Mouse (Mus musculus): ENCODE results near the gene Prokr1.
A peak's percentile ranks its signal among the peaks of the same experiment; 100 is the strongest.
"Not testable (repeated sequence)": the region's sequence is repeated elsewhere in the genome, so short reads cannot be mapped to it uniquely, and the experiment has no call there.

Prokr1 gene

DNA sequence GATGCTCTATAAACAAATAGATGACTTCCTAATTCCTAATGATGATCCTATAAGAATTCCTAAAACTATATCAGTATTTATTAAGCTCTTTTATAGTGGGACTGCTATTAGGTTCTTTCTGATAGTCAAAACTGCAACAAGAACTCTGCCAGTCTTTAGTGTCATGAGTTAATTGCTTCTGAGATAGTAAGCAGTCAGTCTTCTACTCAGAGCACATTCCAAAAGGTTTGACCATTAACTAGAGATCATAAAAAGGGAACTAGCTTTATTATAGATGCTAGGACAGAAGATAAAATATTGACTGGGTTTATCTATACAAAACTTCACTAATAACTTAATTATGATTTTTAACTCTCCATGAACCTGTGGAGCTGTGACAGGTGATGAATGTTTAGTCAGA is 18.7 kb downstream of the Prokr1 start:
- not testable (repeated sequence) for DNase-seq (ENCODE audit: low spot score in 2 of 2)

- DNase-seq (ENCODE audit: low spot score in 2 of 2), result no peak
Observed at GRCm38 (mm10) chr6:87567686-87568593, 22.6 kb downstream of the Prokr1 start.

- no peak for DNase-seq (ENCODE audit: low spot score in 2 of 2)
Observed at GRCm38 (mm10) chr6:87565166-87565565, 25.4 kb downstream of the Prokr1 start.

DNA sequence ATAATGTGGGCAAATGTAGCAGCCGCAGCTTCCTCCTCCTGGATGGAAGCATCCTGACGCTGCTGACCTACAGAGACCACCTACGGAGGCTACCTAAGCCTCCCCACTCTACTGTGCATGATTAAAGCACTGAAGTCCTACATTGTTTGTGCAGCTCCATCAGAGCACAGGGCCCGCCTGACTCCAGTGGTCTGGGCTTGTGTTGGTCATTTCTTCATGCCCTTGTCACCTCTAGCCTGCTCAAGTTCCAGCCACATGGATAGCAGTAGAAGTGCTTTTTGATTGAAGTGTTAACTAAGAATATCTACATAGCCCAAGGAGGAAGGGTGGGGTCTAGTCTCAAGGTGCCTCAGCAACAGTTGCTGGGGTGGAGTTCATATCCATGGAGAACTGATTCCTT is 26.2 kb downstream of the Prokr1 start:
- no peak for DNase-seq (ENCODE audit: low spot score in 2 of 2)

GRCm38 (mm10) chr6:87553724-87554123 is 36.8 kb downstream of the Prokr1 start:
- DNase-seq (ENCODE audit: low spot score in 2 of 2), result no peak

- peak; percentile 38 to 58 for DNase-seq (ENCODE audit: low spot score in 2 of 2)
Observed at GRCm38 (mm10) chr6:87552054-87552807, 38.3 kb downstream of the Prokr1 start.

DNA sequence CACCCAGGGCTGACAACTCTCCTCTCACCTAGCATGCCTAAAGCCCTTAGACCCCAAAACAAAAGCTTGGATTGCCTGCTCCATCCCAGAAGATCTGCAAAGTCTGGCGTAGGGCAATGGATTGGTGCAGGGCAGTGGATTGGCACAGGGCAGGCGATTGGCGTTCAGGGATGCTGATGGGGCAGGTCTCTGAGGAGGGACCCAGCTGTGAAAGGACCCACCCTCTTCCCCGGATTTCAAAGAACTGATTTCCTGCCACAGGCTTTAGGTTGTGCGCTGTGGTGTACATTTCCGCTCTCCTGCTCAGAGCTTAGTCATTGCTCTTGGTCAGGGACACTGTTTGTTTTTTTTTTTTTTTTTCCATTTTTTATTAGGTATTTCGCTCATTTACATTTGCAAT is 42.7 kb downstream of the Prokr1 start:
- DNase-seq (ENCODE audit: low spot score in 2 of 2), result no peak

GRCm38 (mm10) chr6:87547431-87547830 is 43.1 kb downstream of the Prokr1 start:
- DNase-seq (ENCODE audit: low spot score in 2 of 2), result no peak

DNA sequence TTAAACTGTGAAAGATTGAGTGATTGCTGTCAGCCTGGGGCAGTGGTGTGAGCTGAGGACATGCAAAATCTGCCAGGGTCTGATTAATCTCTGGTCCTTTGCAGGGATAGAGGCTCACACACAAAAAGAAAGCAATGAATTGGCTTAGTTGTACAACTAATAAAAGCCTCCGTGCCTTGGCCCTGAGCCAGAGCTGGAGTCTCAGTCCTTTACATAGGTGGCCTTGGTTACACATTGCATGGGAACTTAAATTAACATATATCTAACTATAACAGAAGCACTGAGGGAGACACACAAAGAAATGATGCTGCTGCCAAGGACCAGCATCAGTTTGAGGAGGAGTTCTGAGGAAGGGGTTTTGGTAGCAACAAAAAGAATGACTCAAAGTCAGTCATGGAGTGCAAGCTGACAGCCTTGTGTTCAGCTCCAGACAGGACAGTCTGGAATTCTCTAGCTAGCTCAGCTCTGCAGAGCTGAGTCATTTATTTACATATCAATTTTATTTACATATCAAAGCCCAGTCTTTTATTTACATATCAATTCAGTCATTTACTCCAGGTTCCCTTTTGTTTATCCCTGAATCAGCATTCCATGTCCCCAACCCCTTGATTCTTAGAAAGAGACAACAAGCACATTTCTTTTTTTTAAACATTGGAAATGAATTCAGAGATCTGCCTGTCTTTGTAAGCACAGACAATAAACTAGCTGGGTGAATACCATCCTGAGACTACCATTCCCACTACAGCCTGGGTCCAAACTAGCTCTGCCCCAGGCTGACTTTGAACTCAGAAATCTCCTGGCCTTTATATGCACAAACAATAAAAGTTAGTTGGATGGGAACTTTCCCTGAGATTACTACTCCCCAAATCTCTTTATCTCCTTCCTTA is 45.0 kb downstream of the Prokr1 start:
- DNase-seq (ENCODE audit: low spot score in 2 of 2), result no peak

- peak; percentile 35 to 64 for DNase-seq (ENCODE audit: low spot score in 2 of 2)
Observed at GRCm38 (mm10) chr6:87542027-87542426, 48.5 kb downstream of the Prokr1 start.

GRCm38 (mm10) chr6:87541171-87541571 is 49.4 kb downstream of the Prokr1 start:
- DNase-seq (ENCODE audit: low spot score in 2 of 2), result peak; percentile 37 to 38

DNA sequence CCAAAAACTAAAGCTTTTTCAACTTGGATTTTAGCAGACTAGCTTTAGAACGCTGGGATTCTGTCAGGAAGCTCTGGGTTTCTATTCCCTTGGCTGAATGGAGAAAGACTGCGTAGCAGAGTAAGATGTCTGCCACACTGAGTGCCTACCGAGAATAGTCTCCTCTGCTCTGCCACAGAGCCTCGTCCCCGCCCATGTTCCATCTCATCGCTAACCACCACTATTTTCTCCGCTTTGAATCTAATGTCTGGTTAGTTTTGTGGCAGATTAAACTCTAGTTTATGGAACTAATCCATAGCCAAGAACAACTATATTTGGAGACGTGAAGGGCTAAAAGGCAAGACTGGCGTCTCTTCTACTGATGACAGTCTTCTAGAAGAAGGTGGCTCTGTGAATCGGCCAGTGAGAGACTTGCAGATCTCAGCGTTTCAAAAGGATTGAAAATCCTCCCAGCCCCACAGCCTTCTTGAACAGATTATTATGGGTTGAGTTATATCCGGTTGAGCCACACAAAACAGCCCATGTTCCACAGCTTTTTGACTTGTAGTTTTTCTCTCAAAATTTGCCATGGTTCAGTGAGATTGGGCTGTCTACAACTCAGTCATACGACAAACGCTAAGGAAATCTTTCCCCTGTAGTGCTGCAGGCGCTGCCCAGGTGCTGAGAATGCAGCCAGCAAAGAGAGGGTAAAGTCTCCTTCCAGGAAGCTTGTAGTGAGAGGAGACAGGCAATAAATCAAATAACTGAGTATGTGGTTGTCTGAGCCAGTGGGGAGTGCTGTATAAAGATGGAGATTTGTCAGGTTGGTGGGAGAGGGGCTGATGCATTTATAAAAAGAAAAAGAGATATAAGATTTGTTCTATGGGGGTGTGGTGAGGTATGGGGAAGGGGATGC is 51.9 kb downstream of the Prokr1 start:
- DNase-seq (ENCODE audit: low spot score in 2 of 2), result no peak

GRCm38 (mm10) chr6:87537678-87538077 is 52.9 kb downstream of the Prokr1 start:
- DNase-seq (ENCODE audit: low spot score in 2 of 2), result no peak

- no peak for DNase-seq (ENCODE audit: low spot score in 2 of 2)
Observed at GRCm38 (mm10) chr6:87536270-87536669, 54.3 kb downstream of the Prokr1 start.

- no peak for DNase-seq (ENCODE audit: low spot score in 2 of 2)
Observed at GRCm38 (mm10) chr6:87535651-87536050, 54.9 kb downstream of the Prokr1 start.

DNA sequence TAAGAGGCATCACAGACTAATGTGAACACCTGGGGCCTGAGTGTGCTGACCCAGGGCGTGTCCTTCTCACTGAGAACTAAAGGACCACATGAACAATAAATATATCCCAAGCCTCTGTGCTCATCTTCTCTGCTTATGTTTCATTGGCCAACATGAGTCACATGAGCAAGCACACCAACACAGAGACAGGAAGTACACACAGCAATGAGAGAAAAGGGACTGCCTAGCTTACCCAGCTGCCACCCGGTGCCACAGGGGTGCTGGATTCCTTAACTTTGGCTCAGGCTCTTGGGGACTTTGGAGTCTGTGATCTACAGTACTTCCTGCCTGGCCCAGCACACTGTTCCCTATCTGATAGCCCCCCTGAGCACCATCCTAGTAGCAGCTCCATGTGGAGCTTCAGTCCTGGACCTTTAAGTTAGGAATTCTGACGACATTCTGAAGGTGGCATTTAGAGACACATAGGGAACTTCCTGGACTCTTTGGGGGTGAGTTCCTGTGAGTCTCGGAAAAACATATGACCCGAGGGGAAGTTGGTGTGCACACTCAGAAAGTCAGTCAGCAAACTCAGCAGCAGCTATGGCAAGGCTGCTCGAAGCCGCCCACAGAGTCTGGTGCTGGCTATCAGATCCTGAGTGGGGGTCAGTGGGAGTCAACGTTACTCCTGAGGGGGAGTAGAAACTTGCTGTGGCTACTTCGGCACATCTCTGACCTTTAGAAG is 55.5 kb downstream of the Prokr1 start:
- no peak for DNase-seq (ENCODE audit: low spot score in 2 of 2)

GRCm38 (mm10) chr6:87532953-87533710 is 57.4 kb downstream of the Prokr1 start, which contains the start of gene Arhgap25:
Arhgap25 (minus strand) TSS chr6:87533259.
- peak; percentile 38 to 54 for DNase-seq (ENCODE audit: low spot score in 2 of 2)

DNA sequence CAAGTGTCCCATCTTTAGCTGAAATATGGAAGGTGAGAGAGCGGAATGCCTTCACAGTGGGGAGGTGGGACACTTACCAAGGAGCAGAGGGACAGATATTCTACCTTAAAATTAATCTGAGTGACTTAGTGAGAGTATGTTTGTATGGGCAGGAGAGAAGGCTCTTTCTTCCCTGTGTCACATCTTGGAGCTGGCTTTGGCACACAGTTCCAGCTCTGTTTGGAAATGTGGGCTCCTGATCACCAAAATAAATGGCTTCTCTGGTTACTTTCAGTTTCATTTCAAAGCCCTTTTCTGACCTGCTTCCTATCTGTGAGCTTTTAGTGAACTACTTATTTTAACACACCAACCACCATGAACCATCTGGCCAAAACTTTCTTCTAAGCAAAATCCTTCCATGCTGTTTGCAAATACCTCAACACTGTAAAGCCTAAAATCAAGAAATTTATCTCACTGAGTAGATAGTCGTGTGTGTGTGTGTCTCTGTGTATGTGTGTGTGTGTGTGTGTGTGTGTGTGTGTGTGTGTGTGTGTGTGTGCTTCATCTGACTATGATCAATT is 59.0 kb downstream of the Prokr1 start:
- DNase-seq (ENCODE audit: low spot score in 2 of 2), result no peak

- DNase-seq (ENCODE audit: low spot score in 2 of 2), result no peak
Observed at GRCm38 (mm10) chr6:87530386-87530785, 60.2 kb downstream of the Prokr1 start.

Measured in spleen, postnatal 14 days (tissue).